12 mouse cellular contexts compared by ENCODE assay signal in the genomic region with DNA sequence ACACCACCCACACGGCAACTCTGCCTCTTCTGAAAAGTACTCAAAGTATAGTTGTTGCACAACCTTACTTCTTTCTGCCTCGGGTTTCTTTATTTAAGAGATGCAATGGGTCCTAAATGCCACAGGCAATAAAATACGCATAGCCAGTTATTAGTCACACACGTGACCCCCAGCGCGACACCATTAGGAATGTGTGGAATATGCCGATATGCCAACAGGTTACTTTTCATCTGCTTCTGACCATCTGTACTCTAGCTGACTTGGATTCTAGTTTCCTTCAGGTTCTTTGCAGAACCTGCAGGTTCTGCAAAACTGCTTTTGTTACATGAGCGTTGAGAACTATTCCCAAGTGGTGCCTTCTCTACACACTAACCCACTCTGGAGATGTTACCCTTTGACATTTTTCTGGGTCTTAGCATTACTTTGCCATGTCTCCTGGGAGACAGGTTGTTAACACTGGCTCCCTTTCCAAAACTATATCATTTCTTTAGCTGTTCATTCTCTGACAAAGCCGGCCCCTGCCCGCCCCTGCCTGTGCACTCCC.
DNase-seq lines count a peak whose midpoint lies in the region; ATAC-seq and TF ChIP-seq lines count a peak whose summit lies in the region.
"Had no signal": no experiment of that assay in that cellular context is flagged by ENCODE, and none has a peak within 500 bp of the region (broad histone marks: within the 10 kb centered on the region; RNA-seq: fewer than 3 reads in every experiment).

No protein-coding gene starts in this region.

- H3K27me3 ChIP-seq in midbrain, embryonic 12.5 days, result no peaks in the 10 kb centered on the region
- no peaks in the 10 kb centered on the region for H3K27me3 ChIP-seq in midbrain, embryonic 16.5 days (ENCODE audit: control insufficient read depth, insufficient read depth, low read depth, low read length)
- no peaks in the 10 kb centered on the region for H3K27me3 ChIP-seq in forebrain, postnatal 0 days (ENCODE audit: insufficient read depth, low read length)
- H3K27me3 ChIP-seq in limb, embryonic 13.5 days, result no peaks in the 10 kb centered on the region
- no peaks in the 10 kb centered on the region for H3K27me3 ChIP-seq in liver, embryonic 11.5 days (replicated peaks; ENCODE audit: control insufficient read depth, insufficient read depth, low read length)
- H3K27me3 ChIP-seq: embryonic facial prominence, embryonic 15.5 days had no signal

- H3K4me2 ChIP-seq in midbrain, embryonic 12.5 days (replicated peaks), result 0 out of 2 replicates have a peak overlapping the region, but pooled peaks have one; percentile 7
- no peak overlapping the region for H3K4me2 ChIP-seq in midbrain, embryonic 16.5 days (ENCODE audit: low read length)
- no peak overlapping the region for H3K4me2 ChIP-seq in forebrain, postnatal 0 days (ENCODE audit: low read depth)
- peak overlapping the region; percentile 17; the same call in 1 of the 2 replicates for H3K4me2 ChIP-seq in limb, embryonic 13.5 days (replicated peaks)
- H3K4me2 ChIP-seq in liver, embryonic 11.5 days, result no peak overlapping the region
- H3K4me2 ChIP-seq: embryonic facial prominence, embryonic 15.5 days had no signal

- no peak overlapping the region for H3K9ac ChIP-seq in midbrain, embryonic 12.5 days (replicated peaks)
- no peak overlapping the region for H3K9ac ChIP-seq in midbrain, embryonic 16.5 days (ENCODE audit: low read depth, low read length)
- no peak overlapping the region for H3K9ac ChIP-seq in forebrain, postnatal 0 days
- H3K9ac ChIP-seq in limb, embryonic 13.5 days, result no peak overlapping the region
- H3K9ac ChIP-seq in liver, embryonic 11.5 days (ENCODE audit: low read depth, low read length), result no peak overlapping the region
- H3K9ac ChIP-seq: embryonic facial prominence, embryonic 15.5 days had no signal

- peak overlapping the region; percentile 35; the same call in 1 of the 2 replicates for H3K27ac ChIP-seq in midbrain, embryonic 12.5 days (replicated peaks)
- no peak overlapping the region for H3K27ac ChIP-seq in midbrain, embryonic 16.5 days (ENCODE audit: low read length)
- H3K27ac ChIP-seq in forebrain, postnatal 0 days (ENCODE audit: low read depth, low read length), result peak overlapping the region; percentile 5; the same call in 1 of the 2 replicates
- peak overlapping the region; percentile 83 for H3K27ac ChIP-seq in limb, embryonic 13.5 days
- H3K27ac ChIP-seq in liver, embryonic 11.5 days (ENCODE audit: low read depth, low read length), result no peak overlapping the region
- H3K27ac ChIP-seq: gastrocnemius, adult 2 months had no signal

- H3K4me3 ChIP-seq in midbrain, embryonic 12.5 days, result no peak overlapping the region
- no peak overlapping the region for H3K4me3 ChIP-seq in midbrain, embryonic 16.5 days (ENCODE audit: low read depth, low read length)
- H3K4me3 ChIP-seq in forebrain, postnatal 0 days (ENCODE audit: low read depth, low read length), result no peak overlapping the region
- H3K4me3 ChIP-seq in limb, embryonic 13.5 days, result no peak overlapping the region
- no peak overlapping the region for H3K4me3 ChIP-seq in liver, embryonic 11.5 days (ENCODE audit: low read depth, low read length)
- H3K4me3 ChIP-seq: embryonic facial prominence, embryonic 15.5 days; gastrocnemius, adult 2 months had no signal

- TF ChIP-seq CTCF in forebrain, postnatal 0 days (IDR thresholded peaks at IDR 0.05; ENCODE audit: low read depth), result no peak

- H3K36me3 ChIP-seq in midbrain, embryonic 12.5 days, result no peaks in the 10 kb centered on the region
- H3K36me3 ChIP-seq in midbrain, embryonic 16.5 days (ENCODE audit: control insufficient read depth, insufficient read depth, low read length), result 0 out of 2 replicates have a peak, but pooled peaks cover 2% of the 10 kb centered on the region
- no peaks in the 10 kb centered on the region for H3K36me3 ChIP-seq in forebrain, postnatal 0 days (ENCODE audit: insufficient read depth)
- no peaks in the 10 kb centered on the region for H3K36me3 ChIP-seq in limb, embryonic 13.5 days
- no peaks in the 10 kb centered on the region for H3K36me3 ChIP-seq in liver, embryonic 11.5 days (ENCODE audit: control insufficient read depth, insufficient read depth, low read length)
- H3K36me3 ChIP-seq: embryonic facial prominence, embryonic 15.5 days had no signal

- H3K9me3 ChIP-seq in midbrain, embryonic 12.5 days, result no peaks in the 10 kb centered on the region
- H3K9me3 ChIP-seq in midbrain, embryonic 16.5 days (replicated peaks; ENCODE audit: control insufficient read depth, low read length, poor library complexity, severe bottlenecking), result no peaks in the 10 kb centered on the region
- no peaks in the 10 kb centered on the region for H3K9me3 ChIP-seq in forebrain, postnatal 0 days (ENCODE audit: low read length)
- no peaks in the 10 kb centered on the region for H3K9me3 ChIP-seq in limb, embryonic 13.5 days
- no peaks in the 10 kb centered on the region for H3K9me3 ChIP-seq in liver, embryonic 11.5 days (ENCODE audit: control insufficient read depth, low read length)
- H3K9me3 ChIP-seq: embryonic facial prominence, embryonic 15.5 days had no signal

- 56% methylated on average over 10 of the region's 10 CpGs for WGBS in midbrain, embryonic 12.5 days
- WGBS in midbrain, embryonic 16.5 days, result 49% methylated on average over 10 of the region's 10 CpGs
- WGBS in forebrain, postnatal 0 days, result 53% methylated on average over 10 of the region's 10 CpGs
- WGBS in limb, embryonic 13.5 days, result 31% methylated on average over 10 of the region's 10 CpGs
- WGBS in liver, embryonic 11.5 days, result 85% methylated on average over 10 of the region's 10 CpGs

- peak; percentile 12 for ATAC-seq in midbrain, embryonic 12.5 days (ENCODE audit: low FRiP score, low read depth)
- ATAC-seq in midbrain, embryonic 16.5 days, result no peak; the same call in 1 of the 2 replicates
- peak; percentile 16; the same call in 1 of the 2 replicates for ATAC-seq in forebrain, postnatal 0 days
- ATAC-seq in limb, embryonic 13.5 days (ENCODE audit: low FRiP score, low read depth), result no peak; the same call in none of the 2 replicates
- no peak for ATAC-seq in liver, embryonic 11.5 days (replicated peaks; ENCODE audit: low FRiP score)
- ATAC-seq: intestine, postnatal 0 days had no signal

- peaks cover 12% of the 10 kb centered on the region; the same call in 1 of the 2 replicates for H3K4me1 ChIP-seq in midbrain, embryonic 12.5 days
- 0 out of 2 replicates have a peak, but pooled peaks cover 3% of the 10 kb centered on the region for H3K4me1 ChIP-seq in midbrain, embryonic 16.5 days (ENCODE audit: control insufficient read depth, insufficient read depth, low read length)
- no peaks in the 10 kb centered on the region for H3K4me1 ChIP-seq in forebrain, postnatal 0 days (ENCODE audit: insufficient read depth)
- peaks cover 21% of the 10 kb centered on the region for H3K4me1 ChIP-seq in limb, embryonic 13.5 days
- no peaks in the 10 kb centered on the region for H3K4me1 ChIP-seq in liver, embryonic 11.5 days (replicated peaks; ENCODE audit: control insufficient read depth, insufficient read depth, low read length)

- no peak for DNase-seq in forebrain, postnatal 0 days
- no peak for DNase-seq in adrenal gland, postnatal 14 days
- no peak for DNase-seq in liver, embryonic 11.5 days (ENCODE audit: low spot score)
- DNase-seq in gastrocnemius, adult 8-10 months (ENCODE audit: low spot score in 2 of 2), result no peak
- DNase-seq: cerebellum, adult 18-20 months; gastrocnemius, adult 2 months; liver had no signal

Comparison
In these comparisons a context has a peak if more than half of its experiments do, and no peak if none do; other contexts are left out.
1. ATAC-seq: peak in midbrain, embryonic 12.5 days (single experiment) and forebrain, postnatal 0 days (single experiment); none in midbrain, embryonic 16.5 days (single experiment), limb, embryonic 13.5 days (single experiment) and liver, embryonic 11.5 days (single experiment).
2. H3K27ac ChIP-seq: peak in midbrain, embryonic 12.5 days (single experiment), forebrain, postnatal 0 days (single experiment) and limb, embryonic 13.5 days (single experiment); none in midbrain, embryonic 16.5 days (single experiment) and liver, embryonic 11.5 days (single experiment).
3. H3K4me2 ChIP-seq: peak in midbrain, embryonic 12.5 days (single experiment) and limb, embryonic 13.5 days (single experiment); none in midbrain, embryonic 16.5 days (single experiment), forebrain, postnatal 0 days (single experiment) and liver, embryonic 11.5 days (single experiment).